Mouse (Mus musculus): ENCODE measurements around the gene Obox3.
"Not testable (repeated sequence)": the region's sequence is repeated elsewhere in the genome, so short reads cannot be mapped to it uniquely, and the experiment has no call there.

Gene Obox3

GRCm38 (mm10) chr7:15639802-15640201 is at the start of gene Obox3:
Obox3 (minus strand) TSS chr7:15639902.
- not testable (repeated sequence) for DNase-seq (ENCODE audit: extremely low spot score, low read depth, low spot score)

- not testable (repeated sequence) for DNase-seq (ENCODE audit: extremely low spot score, low read depth, low spot score)
These were observed 130.3 kb downstream of the Obox3 start for GRCm38 (mm10) chr7:15509411-15509810.

Data from hindlimb bud, embryonic 11.5 days (tissue).